Mouse (Mus musculus): ENCODE data around the gene Gm21885. TPM values are rescaled to one million over a fixed set of nuclear protein-coding genes. Genes with fewer than 3 reads are reported as not detected.
"Not testable (repeated sequence)": the region's sequence is repeated elsewhere in the genome, so short reads cannot be mapped to it uniquely, and the experiment has no call there.

Gm21885 gene
- polyA plus RNA-seq, 1 experiment from 2014 or later = 0.43 TPM

DNA sequence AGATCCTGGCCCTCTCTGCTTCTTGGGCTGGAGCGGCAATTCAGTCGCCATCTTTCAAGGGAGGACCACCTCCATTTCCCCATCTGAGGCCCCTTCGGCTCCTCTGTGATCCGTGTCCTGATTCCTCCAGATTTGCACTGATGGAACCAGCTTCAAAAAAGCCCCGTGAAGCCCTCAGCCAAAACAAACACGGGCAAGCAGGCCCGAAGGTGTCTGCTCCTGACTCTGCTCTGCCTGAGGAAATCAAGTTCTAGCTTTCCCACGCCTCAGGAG is 34.9 kb upstream of the Gm21885 start:
- 59% methylated on average over 8 of the region's 8 CpGs for WGBS
- peak overlapping the region; percentile 75 for H3K27ac ChIP-seq
- H3K4me2 ChIP-seq = no peak overlapping the region
- peaks cover 43% of the 10 kb centered on the region for H3K4me1 ChIP-seq (replicated peaks)
- H3K9ac ChIP-seq = no peak overlapping the region
- no peak for ATAC-seq (ENCODE audit: low FRiP score)
- no peaks in the 10 kb centered on the region for H3K36me3 ChIP-seq
- peaks cover 9% of the 10 kb centered on the region; the same call in 1 of the 2 replicates for H3K27me3 ChIP-seq
- no peaks in the 10 kb centered on the region for H3K9me3 ChIP-seq
- H3K4me3 ChIP-seq = no peak overlapping the region

DNA sequence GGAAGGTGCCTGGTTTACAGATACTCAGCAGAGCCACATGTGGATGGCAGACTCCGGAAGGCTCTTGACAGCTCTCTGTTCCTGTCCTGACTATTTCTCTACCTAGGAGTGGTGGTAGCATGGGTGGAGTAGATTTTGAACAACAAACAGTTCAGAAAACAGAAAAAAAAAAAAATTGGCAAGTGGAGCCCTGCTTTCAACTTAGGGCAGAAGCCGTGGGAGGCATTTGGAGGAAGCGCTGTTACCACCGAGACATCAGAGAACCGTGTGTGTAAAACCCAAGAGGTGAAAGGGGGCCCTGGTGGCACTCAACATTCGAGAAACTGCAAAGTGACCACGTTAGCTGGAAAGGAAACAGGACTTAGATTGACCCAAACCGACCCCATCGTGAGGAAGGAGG is 28.5 kb upstream of the Gm21885 start:
- ATAC-seq (ENCODE audit: low FRiP score) = no peak
- no peak overlapping the region for H3K27ac ChIP-seq
- H3K27me3 ChIP-seq = no peaks in the 10 kb centered on the region
- peaks cover 7% of the 10 kb centered on the region; the same call in 1 of the 2 replicates for H3K4me1 ChIP-seq (replicated peaks)
- no peaks in the 10 kb centered on the region for H3K9me3 ChIP-seq
- H3K9ac ChIP-seq = no peak overlapping the region
- no peak overlapping the region for H3K4me2 ChIP-seq
- no peak overlapping the region for H3K4me3 ChIP-seq
- WGBS = 85% methylated on average over 9 of the region's 9 CpGs
- H3K36me3 ChIP-seq = no peaks in the 10 kb centered on the region

DNA sequence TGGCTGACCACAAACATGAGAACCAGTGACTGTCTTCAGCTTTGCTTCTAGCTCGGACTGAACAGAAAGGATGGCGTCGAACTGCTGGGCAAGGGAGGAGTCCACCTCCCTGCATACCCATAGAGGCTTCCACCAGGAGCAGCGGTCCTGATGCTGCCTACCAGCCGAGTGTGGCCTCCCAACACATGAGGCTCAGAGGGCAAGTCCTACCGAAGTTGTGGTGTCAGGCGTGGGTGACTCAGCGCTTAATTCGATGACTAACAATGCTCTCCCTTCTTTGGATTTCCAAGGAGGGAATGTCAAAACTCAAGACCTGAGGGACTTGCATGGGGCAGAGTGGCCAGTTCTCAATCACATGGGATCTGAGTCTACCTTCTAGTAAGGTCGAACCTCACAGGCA is 28.0 kb upstream of the Gm21885 start:
- no peaks in the 10 kb centered on the region for H3K9me3 ChIP-seq
- no peak overlapping the region for H3K4me2 ChIP-seq
- H3K27ac ChIP-seq = no peak overlapping the region
- no peaks in the 10 kb centered on the region for H3K36me3 ChIP-seq
- no peak overlapping the region for H3K9ac ChIP-seq
- no peak overlapping the region for H3K4me3 ChIP-seq
- H3K27me3 ChIP-seq = no peaks in the 10 kb centered on the region
- WGBS = 87% methylated on average over 10 of the region's 10 CpGs
- no peak for ATAC-seq (ENCODE audit: low FRiP score)
- H3K4me1 ChIP-seq (replicated peaks) = peaks cover 7% of the 10 kb centered on the region; the same call in 1 of the 2 replicates

DNA sequence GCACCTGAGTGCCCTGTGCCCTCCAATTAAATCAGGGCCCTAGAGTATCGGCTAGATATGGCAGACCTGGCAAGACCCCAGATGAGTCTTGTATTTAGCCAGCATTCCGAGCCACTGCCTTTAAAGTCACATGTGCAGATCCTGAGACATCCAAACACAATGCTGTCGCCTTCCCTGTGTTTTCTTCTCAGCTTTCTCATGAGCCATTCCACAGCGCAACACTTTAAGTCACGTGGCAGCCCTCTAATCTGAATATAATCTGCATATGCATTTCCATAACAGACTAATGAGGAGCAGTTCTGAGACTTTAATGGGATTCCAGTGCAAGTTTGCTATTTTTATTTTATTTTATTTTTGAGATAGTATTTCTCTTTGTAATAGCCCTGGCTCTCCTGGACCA is 25.9 kb upstream of the Gm21885 start:
- H3K4me3 ChIP-seq = no peak overlapping the region
- H3K9ac ChIP-seq = no peak overlapping the region
- no peaks in the 10 kb centered on the region for H3K27me3 ChIP-seq
- no peak for ATAC-seq (ENCODE audit: low FRiP score)
- no peaks in the 10 kb centered on the region for H3K36me3 ChIP-seq
- WGBS = 59% methylated on average over 5 of the region's 5 CpGs
- no peaks in the 10 kb centered on the region for H3K9me3 ChIP-seq
- H3K4me1 ChIP-seq (replicated peaks) = peaks cover 7% of the 10 kb centered on the region; the same call in 1 of the 2 replicates
- no peak overlapping the region for H3K4me2 ChIP-seq
- H3K27ac ChIP-seq = no peak overlapping the region

DNA sequence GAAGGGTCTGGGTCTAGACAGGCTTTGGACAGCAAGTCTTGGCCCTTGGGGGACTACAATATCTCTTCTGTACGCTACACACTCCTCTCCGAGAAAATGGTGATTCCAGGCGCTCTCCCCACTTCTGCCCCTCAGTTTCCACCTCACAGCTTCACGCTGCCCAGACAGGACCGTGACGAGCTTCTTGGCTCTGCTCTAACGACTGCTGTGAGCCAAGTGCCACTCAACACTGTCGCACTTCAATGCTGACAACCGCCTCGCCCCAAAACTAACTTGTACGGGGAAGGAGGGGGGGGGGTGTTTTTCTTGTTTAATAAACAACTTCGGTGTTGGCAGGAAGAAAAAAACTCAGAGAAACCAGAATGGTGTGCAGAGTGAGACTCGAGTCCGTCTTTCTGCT is 23.7 kb upstream of the Gm21885 start:
- Histone ChIP-seq H3K4me2 (no peak overlapping the region), H3K27me3 (no peaks in the 10 kb centered on the region), H3K4me3 (no peak overlapping the region), H3K27ac (no peak overlapping the region), H3K36me3 (no peaks in the 10 kb centered on the region), H3K4me1 (replicated peaks) (peaks cover 7% of the 10 kb centered on the region; the same call in 1 of the 2 replicates), H3K9ac (no peak overlapping the region), H3K9me3 (no peaks in the 10 kb centered on the region)
- no peak for ATAC-seq (ENCODE audit: low FRiP score)
- WGBS = 75% methylated on average over 14 of the region's 14 CpGs

DNA sequence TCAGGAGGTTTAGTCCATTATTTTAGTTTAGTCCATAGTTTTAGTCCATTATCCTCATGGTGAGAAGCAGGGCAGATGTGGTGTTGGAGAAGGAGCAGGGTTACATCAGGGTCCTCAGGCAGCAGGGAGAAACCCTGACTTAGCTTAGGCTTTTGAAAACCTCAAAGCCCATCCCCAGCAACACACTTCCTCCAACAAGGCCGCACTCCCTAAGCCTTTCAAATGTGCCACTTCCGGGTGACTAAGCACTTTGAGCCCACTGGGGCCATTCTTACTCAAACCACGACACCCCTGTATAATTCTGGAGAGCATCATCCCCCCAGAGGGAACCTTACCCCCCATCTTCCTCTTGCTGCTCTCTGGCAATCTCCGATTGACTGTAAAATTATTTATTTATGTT is 21.9 kb upstream of the Gm21885 start:
- WGBS = 55% methylated on average over 4 of the region's 4 CpGs
- no peak for ATAC-seq (ENCODE audit: low FRiP score)
- no peaks in the 10 kb centered on the region for H3K27me3 ChIP-seq

DNA sequence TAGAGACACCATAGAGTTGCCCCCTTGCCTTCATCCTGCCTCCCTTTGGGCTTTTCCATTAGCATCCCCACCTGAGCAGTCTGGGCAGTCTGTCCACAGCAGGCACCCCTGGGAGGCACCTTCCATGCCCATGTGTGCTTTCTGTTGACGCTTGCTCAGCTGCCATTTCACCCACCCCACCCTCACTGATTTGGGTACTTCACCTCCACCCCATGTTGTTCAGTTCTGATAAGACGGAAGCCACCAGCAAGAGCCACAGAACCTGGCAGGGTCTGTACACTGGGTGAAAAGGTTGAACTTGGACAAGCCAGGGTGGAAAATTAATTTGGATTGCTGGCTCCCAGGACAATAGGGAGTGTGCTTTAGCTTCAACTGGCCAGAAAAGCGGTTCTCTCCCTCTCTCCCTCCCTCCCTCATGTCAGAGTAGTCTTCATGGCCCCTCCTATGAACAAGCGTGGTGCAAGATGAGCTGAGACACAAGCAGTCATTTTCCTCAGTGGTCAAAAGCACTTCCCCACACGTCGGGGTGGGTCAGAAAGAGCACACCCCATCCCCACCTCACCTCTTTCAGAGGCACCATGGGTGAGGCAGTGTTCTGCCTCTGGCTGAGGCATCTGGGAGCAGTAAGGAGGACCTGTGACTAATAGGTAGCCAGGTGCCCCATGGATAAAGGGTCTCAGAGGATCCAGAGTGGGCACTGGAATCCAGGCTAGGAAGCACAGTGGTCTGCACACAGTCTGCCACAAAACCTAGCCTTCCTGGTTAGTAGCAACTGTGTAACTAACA is 19.9 kb upstream of the Gm21885 start:
- Histone ChIP-seq H3K36me3 (no peaks in the 10 kb centered on the region), H3K27me3 (no peaks in the 10 kb centered on the region), H3K9ac (no peak overlapping the region), H3K4me1 (replicated peaks) (peaks cover 11% of the 10 kb centered on the region), H3K27ac (no peak overlapping the region), H3K4me3 (no peak overlapping the region), H3K4me2 (no peak overlapping the region), H3K9me3 (no peaks in the 10 kb centered on the region)
- no peak for ATAC-seq (ENCODE audit: low FRiP score)
- 66% methylated on average over 6 of the region's 6 CpGs for WGBS

More for the DNA sequence above, 21.9 kb upstream of the Gm21885 start:
- H3K4me2 ChIP-seq = no peak overlapping the region
- no peak overlapping the region for H3K9ac ChIP-seq
- H3K27ac ChIP-seq = no peak overlapping the region
- no peaks in the 10 kb centered on the region for H3K9me3 ChIP-seq
- H3K4me3 ChIP-seq = no peak overlapping the region
- H3K4me1 ChIP-seq (replicated peaks) = peaks cover 9% of the 10 kb centered on the region
- H3K36me3 ChIP-seq = no peaks in the 10 kb centered on the region

DNA sequence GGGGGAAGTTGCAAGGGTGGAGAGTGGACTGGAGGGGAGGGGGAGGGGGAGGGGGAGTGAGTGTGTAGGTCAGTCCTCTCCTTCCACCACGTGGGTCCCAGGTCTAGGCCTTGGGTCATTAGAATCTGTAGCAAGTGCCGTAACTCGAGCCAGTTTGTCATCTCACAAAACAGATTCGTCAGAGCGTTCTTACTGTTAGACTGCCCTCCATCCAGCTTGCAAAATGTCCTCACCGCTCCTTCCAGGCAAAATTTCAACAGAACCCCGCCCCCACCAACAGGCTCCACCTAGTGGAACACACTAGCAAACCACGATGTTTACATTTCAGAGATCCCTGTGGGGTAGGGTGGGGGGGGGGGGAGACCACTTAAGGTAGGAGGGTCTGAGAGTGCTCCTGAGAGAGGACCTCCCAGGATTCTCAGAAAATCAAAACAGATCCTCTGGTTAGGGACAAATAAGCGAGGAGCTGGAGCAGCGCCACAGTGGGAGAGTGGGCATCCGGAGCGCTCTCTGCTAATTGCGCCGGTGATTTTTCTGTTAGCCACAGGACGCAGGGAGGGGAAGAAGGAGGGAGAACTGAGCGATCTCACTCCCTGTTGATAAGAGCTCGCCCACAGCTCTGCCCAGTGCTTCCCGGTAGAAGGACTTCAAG is 16.4 kb upstream of the Gm21885 start:
- H3K4me3 ChIP-seq = peak overlapping the region; percentile 34
- peak; percentile 77 for ATAC-seq (ENCODE audit: low FRiP score)
- peak overlapping the region; percentile 58; the same call in 1 of the 2 replicates for H3K27ac ChIP-seq
- peaks cover 11% of the 10 kb centered on the region for H3K4me1 ChIP-seq (replicated peaks)
- H3K9ac ChIP-seq = peak overlapping the region; percentile 65
- under 1% methylated on average over 18 of the region's 18 CpGs for WGBS
- H3K27me3 ChIP-seq = no peaks in the 10 kb centered on the region
- no peaks in the 10 kb centered on the region for H3K9me3 ChIP-seq
- no peaks in the 10 kb centered on the region for H3K36me3 ChIP-seq
- H3K4me2 ChIP-seq = peak overlapping the region; percentile 56

DNA sequence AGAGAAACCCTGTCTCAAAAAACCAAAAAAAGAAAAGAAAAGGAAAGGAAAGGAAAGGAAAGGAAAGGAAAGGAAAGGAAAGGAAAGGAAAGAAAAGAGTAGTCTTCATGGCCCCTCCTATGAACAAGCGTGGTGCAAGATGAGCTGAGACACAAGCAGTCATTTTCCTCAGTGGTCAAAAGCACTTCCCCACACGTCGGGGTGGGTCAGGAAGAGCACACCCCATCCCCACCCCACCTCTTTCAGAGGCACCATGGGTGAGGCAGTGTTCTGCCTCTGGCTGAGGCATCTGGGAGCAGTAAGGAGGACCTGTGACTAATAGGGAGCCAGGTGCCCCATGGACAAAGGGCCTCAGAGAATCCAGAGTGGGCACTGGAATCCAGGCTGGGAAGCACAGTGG is 15.5 kb upstream of the Gm21885 start:
- ATAC-seq (ENCODE audit: low FRiP score); H3K36me3 ChIP-seq; H3K4me2 ChIP-seq; H3K27ac ChIP-seq; H3K9me3 ChIP-seq; H3K27me3 ChIP-seq; H3K9ac ChIP-seq; H3K4me3 ChIP-seq: not testable (repeated sequence)
- WGBS = 87% methylated on average over 3 of the region's 3 CpGs
- peaks cover 11% of the 10 kb centered on the region for H3K4me1 ChIP-seq (replicated peaks)

DNA sequence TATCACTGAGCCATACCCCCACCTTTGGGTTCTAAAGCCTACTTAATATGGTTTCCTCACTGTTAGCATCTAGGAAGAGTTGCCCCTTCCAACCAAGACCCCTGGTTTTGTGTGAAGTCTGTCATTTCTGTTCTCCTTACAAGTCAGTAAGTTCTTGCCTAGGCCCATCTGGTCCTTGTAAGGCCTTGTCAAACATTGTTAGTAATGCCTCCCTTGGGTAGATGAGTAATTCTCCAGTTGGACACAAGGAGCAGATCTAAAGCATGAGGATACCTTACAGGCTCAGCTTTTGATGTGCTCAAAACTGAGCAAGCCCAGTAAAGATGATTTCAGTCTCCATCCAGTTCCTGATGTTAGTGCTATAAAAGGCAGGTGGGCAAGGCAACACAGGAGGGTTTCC is 12.9 kb upstream of the Gm21885 start:
- no peaks in the 10 kb centered on the region for H3K27me3 ChIP-seq
- no peak overlapping the region for H3K4me3 ChIP-seq
- H3K4me1 ChIP-seq (replicated peaks) = peaks cover 11% of the 10 kb centered on the region
- H3K9ac ChIP-seq = no peak overlapping the region
- H3K4me2 ChIP-seq = no peak overlapping the region
- H3K36me3 ChIP-seq = no peaks in the 10 kb centered on the region
- ATAC-seq (ENCODE audit: low FRiP score) = no peak
- no peaks in the 10 kb centered on the region for H3K9me3 ChIP-seq
- H3K27ac ChIP-seq = no peak overlapping the region

DNA sequence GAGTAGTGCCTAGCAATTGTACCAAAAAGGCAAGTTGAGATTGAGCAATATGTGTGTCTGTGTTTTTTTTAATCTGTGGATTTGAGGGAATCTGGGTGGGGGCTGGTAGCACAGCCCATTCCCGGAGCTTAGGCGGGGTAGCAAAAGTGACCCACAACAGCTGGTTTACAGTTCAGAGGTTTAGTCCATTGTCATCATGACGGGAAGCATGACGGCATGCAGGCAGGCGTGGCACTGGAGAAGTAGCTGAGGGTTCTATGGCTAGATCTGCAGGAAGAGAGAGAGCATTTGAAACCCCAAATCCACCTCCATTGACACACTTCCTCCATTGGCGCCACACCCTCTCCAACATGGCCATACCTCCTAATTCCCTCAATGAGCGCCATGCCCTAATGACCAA is 11.8 kb upstream of the Gm21885 start:
- Histone ChIP-seq H3K36me3 (no peaks in the 10 kb centered on the region), H3K4me3 (no peak overlapping the region), H3K9ac (no peak overlapping the region), H3K4me2 (no peak overlapping the region), H3K4me1 (replicated peaks) (peaks cover 6% of the 10 kb centered on the region), H3K27me3 (no peaks in the 10 kb centered on the region), H3K27ac (no peak overlapping the region), H3K9me3 (no peaks in the 10 kb centered on the region)
- WGBS = 93% methylated on average over 7 of the region's 7 CpGs
- no peak for ATAC-seq (ENCODE audit: low FRiP score)

DNA sequence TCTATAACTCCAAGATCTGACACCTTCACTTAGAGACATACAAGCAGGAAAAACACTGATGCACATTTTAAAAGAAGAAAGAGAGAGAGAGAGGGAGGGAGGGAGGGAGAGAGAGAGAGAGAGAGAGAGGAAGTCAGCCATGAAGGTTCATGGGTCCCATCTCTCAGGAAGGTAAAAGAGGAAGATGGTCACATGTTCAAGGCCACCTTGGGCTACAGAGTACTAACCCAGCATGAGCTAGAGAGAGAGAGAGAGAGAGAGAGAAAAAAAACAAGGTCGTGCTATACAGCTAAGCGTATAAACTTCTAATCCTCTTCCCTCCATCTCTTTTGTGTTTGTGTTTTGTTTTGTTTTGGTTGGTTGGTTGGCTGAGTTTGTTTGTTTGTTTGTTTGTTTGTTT is 10.7 kb upstream of the Gm21885 start:
- H3K27me3 ChIP-seq = no peaks in the 10 kb centered on the region
- H3K9ac ChIP-seq = no peak overlapping the region
- no peak overlapping the region for H3K4me2 ChIP-seq
- H3K9me3 ChIP-seq = no peaks in the 10 kb centered on the region
- H3K4me1 ChIP-seq (replicated peaks) = no peaks in the 10 kb centered on the region
- H3K36me3 ChIP-seq = no peaks in the 10 kb centered on the region
- no peak for ATAC-seq (ENCODE audit: low FRiP score)
- H3K27ac ChIP-seq = no peak overlapping the region
- 93% methylated on average over 2 of the region's 2 CpGs for WGBS
- H3K4me3 ChIP-seq = no peak overlapping the region

Data from hindbrain, embryonic 13.5 days (tissue).